In genomic region chr10:40152550-40152857, GRCm38 (mm10) we compare ENCODE assay signal across 12 mouse cellular contexts. TPM values are rescaled to one million over a fixed set of nuclear protein-coding genes. Genes with fewer than 3 reads are reported as not detected.
DNase-seq lines count a peak whose midpoint lies in the region; ATAC-seq and TF ChIP-seq lines count a peak whose summit lies in the region.
"Had no signal": no experiment of that assay in that cellular context is flagged by ENCODE, and none has a peak within 500 bp of the region (broad histone marks: within the 10 kb centered on the region; RNA-seq: fewer than 3 reads in every experiment).

No protein-coding gene starts in this region.

- H3K4me2 ChIP-seq in liver, embryonic 12.5 days = 0 out of 2 replicates have a peak overlapping the region, but pooled peaks have one; percentile 31
- H3K4me2 ChIP-seq in liver, embryonic 11.5 days = no peak overlapping the region
- no peak overlapping the region for H3K4me2 ChIP-seq in intestine, embryonic 16.5 days (ENCODE audit: low read depth, low read length)
- H3K4me2 ChIP-seq: lung, embryonic 15.5 days had no signal

- H3K36me3 ChIP-seq in liver, embryonic 12.5 days = no peaks in the 10 kb centered on the region
- no peaks in the 10 kb centered on the region for H3K36me3 ChIP-seq in liver, embryonic 11.5 days (ENCODE audit: control insufficient read depth, insufficient read depth, low read length)
- H3K36me3 ChIP-seq in intestine, embryonic 16.5 days (ENCODE audit: control insufficient read depth, insufficient read depth, low read length) = no peaks in the 10 kb centered on the region
- no peaks in the 10 kb centered on the region for H3K36me3 ChIP-seq in small intestine, adult 2 months (ENCODE audit: control insufficient read depth, insufficient read depth, low read length)
- H3K36me3 ChIP-seq: lung, embryonic 15.5 days had no signal

- no peaks in the 10 kb centered on the region for H3K27me3 ChIP-seq in liver, embryonic 12.5 days (replicated peaks)
- H3K27me3 ChIP-seq in liver, embryonic 11.5 days (replicated peaks; ENCODE audit: control insufficient read depth, insufficient read depth, low read length) = no peaks in the 10 kb centered on the region
- H3K27me3 ChIP-seq in intestine, embryonic 16.5 days (replicated peaks; ENCODE audit: control insufficient read depth, insufficient read depth, low read length) = 0 out of 2 replicates have a peak, but pooled peaks cover 2% of the 10 kb centered on the region
- no peaks in the 10 kb centered on the region for H3K27me3 ChIP-seq in small intestine, adult 2 months (ENCODE audit: control insufficient read depth, insufficient read depth, low read length)

- no peak for ATAC-seq in liver, embryonic 12.5 days
- ATAC-seq in liver, embryonic 11.5 days (replicated peaks; ENCODE audit: low FRiP score) = no peak
- ATAC-seq in intestine, embryonic 16.5 days = no peak
- ATAC-seq: midbrain, embryonic 16.5 days had no signal

- peaks cover 80% of the 10 kb centered on the region for H3K4me1 ChIP-seq in liver, embryonic 12.5 days
- peaks cover 30% of the 10 kb centered on the region for H3K4me1 ChIP-seq in liver, embryonic 11.5 days (replicated peaks; ENCODE audit: control insufficient read depth, insufficient read depth, low read length)
- peaks cover 5% of the 10 kb centered on the region; the same call in 1 of the 2 replicates for H3K4me1 ChIP-seq in intestine, embryonic 16.5 days (ENCODE audit: control insufficient read depth, insufficient read depth, low read length)
- H3K4me1 ChIP-seq in small intestine, adult 2 months (ENCODE audit: control insufficient read depth, insufficient read depth, insufficient read length, low read length) = peaks cover 7% of the 10 kb centered on the region
- H3K4me1 ChIP-seq: lung, embryonic 15.5 days had no signal

- H3K4me3 ChIP-seq in liver, embryonic 12.5 days = no peak overlapping the region
- H3K4me3 ChIP-seq in liver, embryonic 11.5 days (ENCODE audit: low read depth, low read length) = no peak overlapping the region
- no peak overlapping the region for H3K4me3 ChIP-seq in intestine, embryonic 16.5 days (ENCODE audit: low read length)
- no peak overlapping the region for H3K4me3 ChIP-seq in small intestine, adult 2 months (ENCODE audit: low read depth, low read length)
- H3K4me3 ChIP-seq: lung, embryonic 15.5 days had no signal

- no peak for DNase-seq in liver, embryonic 11.5 days (ENCODE audit: low spot score)
- peak; percentile 24 to 42 for DNase-seq in adrenal gland, postnatal 36 days
- no peak for DNase-seq in frontal cortex, postnatal 10 days (ENCODE audit: low spot score in 2 of 2)
- DNase-seq in right cerebral cortex, adult 2 months (ENCODE audit: low spot score in 2 of 2) = no peak
- DNase-seq: heart, postnatal 36 days; layer of hippocampus, postnatal 36 days; thymus, postnatal 25 days had no signal

- no peak for TF ChIP-seq POLR2A in small intestine, adult 2 months (IDR thresholded peaks at IDR 0.05; ENCODE audit: low read depth, low read length)

- WGBS in liver, embryonic 12.5 days (ENCODE audit: insufficient replicate concordance) = 49% methylated on average over 4 of the region's 4 CpGs
- 64% methylated on average over 4 of the region's 4 CpGs for WGBS in liver, embryonic 11.5 days
- WGBS in intestine, embryonic 16.5 days = 66% methylated on average over 4 of the region's 4 CpGs
- WGBS in small intestine, adult 2 months = 44% methylated on average over 4 of the region's 4 CpGs

- TF ChIP-seq CTCF in small intestine, adult 2 months (IDR thresholded peaks at IDR 0.05; ENCODE audit: extremely low read depth, insufficient read length, insufficient replicate concordance, low read depth, low read length) = no peak

- peak overlapping the region; percentile 54 for H3K27ac ChIP-seq in liver, embryonic 12.5 days
- H3K27ac ChIP-seq in liver, embryonic 11.5 days (ENCODE audit: low read depth, low read length) = no peak overlapping the region
- peak overlapping the region; percentile 75 for H3K27ac ChIP-seq in intestine, embryonic 16.5 days (ENCODE audit: low read length)
- peak overlapping the region; percentile 74; the same call in 1 of the 2 replicates for H3K27ac ChIP-seq in small intestine, adult 2 months (ENCODE audit: insufficient read depth, low read depth, low read length)
- H3K27ac ChIP-seq: lung, embryonic 15.5 days had no signal

- H3K9ac ChIP-seq in liver, embryonic 12.5 days = 0 out of 2 replicates have a peak overlapping the region, but pooled peaks have one; percentile 3
- no peak overlapping the region for H3K9ac ChIP-seq in liver, embryonic 11.5 days (ENCODE audit: low read depth, low read length)
- no peak overlapping the region for H3K9ac ChIP-seq in intestine, embryonic 16.5 days (ENCODE audit: low read depth, low read length)
- H3K9ac ChIP-seq: lung, embryonic 15.5 days had no signal

- no peaks in the 10 kb centered on the region for H3K9me3 ChIP-seq in liver, embryonic 12.5 days (replicated peaks)
- H3K9me3 ChIP-seq in liver, embryonic 11.5 days (ENCODE audit: control insufficient read depth, low read length) = no peaks in the 10 kb centered on the region
- H3K9me3 ChIP-seq in intestine, embryonic 16.5 days (ENCODE audit: control insufficient read depth, low read length) = no peaks in the 10 kb centered on the region
- H3K9me3 ChIP-seq: lung, embryonic 15.5 days had no signal

RNA-seq across cellular contexts. Expression of gene Slc16a10, which starts 10.4 kb away (rescaled TPM):
- polyA plus RNA-seq in liver, embryonic 12.5 days (2016; fragmentation: Nextera tagmentation; extraction: Ambion mirVana) = 93.9 and 99.9 TPM in 2 replicates
- polyA plus RNA-seq in liver, embryonic 11.5 days (2014; fragmentation: Nextera tagmentation; extraction: Ambion mirVana) = 46.9 and 49.2 TPM in 2 replicates
- 10 to 100 TPM; 21.8 to 22.5 TPM for total RNA-seq in adrenal gland, postnatal 36 days (2021)
- 48.2 and 61.4 TPM in 2 replicates for polyA plus RNA-seq in intestine, embryonic 16.5 days (2015; fragmentation: Nextera tagmentation; extraction: Ambion mirVana)
- 35.1 and 114 TPM in 2 replicates for polyA plus RNA-seq in small intestine, adult 2 months (2012; rRNA removed)

Comparison
In these comparisons a context has a peak if more than half of its experiments do, and no peak if none do; other contexts are left out.
1. DNase-seq: peak in adrenal gland, postnatal 36 days (2 of 2); none in liver, embryonic 11.5 days (single experiment), frontal cortex, postnatal 10 days (0 of 2) and right cerebral cortex, adult 2 months (0 of 2).